Mouse (Mus musculus): ENCODE data around the gene Slc39a10. TPM values are rescaled to one million over a fixed set of nuclear protein-coding genes. Genes with fewer than 3 reads are reported as not detected.

Gene Slc39a10
- 47.0 and 49.9 TPM in 2 replicates for polyA plus RNA-seq (2015; fragmentation: Nextera tagmentation; extraction: Ambion mirVana)

DNA sequence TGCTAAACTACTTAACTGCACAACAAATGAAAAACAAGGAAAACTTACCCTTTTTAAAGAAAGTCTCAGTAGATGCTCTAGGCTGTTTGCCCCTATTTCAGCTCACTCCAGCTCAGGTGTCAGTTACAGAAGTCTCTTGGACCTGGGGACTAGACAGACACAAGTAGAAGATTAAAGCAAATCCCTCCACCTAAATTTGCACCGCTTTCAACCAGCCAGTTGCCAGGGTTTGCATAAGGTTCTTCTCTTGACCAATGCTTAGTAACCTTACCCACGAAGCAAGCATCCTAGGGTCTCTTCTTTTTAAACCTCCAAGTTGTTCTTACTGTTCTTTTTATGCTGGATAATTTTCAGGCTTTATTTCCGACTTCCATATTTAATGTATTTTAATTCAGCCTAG lies at the start of gene Slc39a10:
Gene Slc39a10 (minus strand): TSS at position 101 of the 400 bp plus-strand sequence.
- 52% methylated on average over 3 of the region's 3 CpGs for WGBS
- Histone ChIP-seq H3K4me1 (0 out of 2 replicates have a peak, but pooled peaks cover 5% of the 10 kb centered on the region), H3K36me3 (no peaks in the 10 kb centered on the region), H3K27me3 (no peaks in the 10 kb centered on the region), H3K9ac (no peak within 1 kb of the TSS), H3K4me3 (replicated peaks) (no peak within 1 kb of the TSS), H3K9me3 (replicated peaks) (no peaks in the 10 kb centered on the region), H3K27ac (replicated peaks) (no peak within 1 kb of the TSS), H3K4me2 (replicated peaks) (no peak within 1 kb of the TSS)
- ATAC-seq (ENCODE audit: insufficient number of reproducible peaks, low FRiP score, low TSS enrichment, low read depth): no peak

DNA sequence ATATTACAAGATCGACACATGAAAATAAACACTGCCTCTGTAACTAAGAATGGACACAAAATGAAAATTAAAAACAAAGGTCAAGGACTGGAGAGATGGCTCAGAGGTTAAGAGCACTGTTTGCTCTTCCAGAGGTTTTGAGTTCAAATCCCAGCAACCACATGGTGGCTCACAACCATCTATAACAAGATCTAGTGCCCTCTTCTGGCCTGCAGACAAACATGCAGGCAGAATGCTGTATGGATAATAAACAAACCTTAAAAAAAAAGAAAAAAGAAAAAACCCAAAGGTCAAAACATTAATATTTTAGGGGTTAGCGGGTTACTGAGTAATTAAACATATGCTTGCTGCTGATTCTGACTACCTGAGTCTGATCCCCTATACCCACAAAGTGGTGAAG lies 46.6 kb upstream of the Slc39a10 start:
- H3K4me1 ChIP-seq: no peaks in the 10 kb centered on the region
- H3K36me3 ChIP-seq: no peaks in the 10 kb centered on the region
- H3K27ac ChIP-seq (replicated peaks): no peak overlapping the region
- no peak overlapping the region for H3K4me2 ChIP-seq (replicated peaks)
- no peak for ATAC-seq (ENCODE audit: insufficient number of reproducible peaks, low FRiP score, low TSS enrichment, low read depth)
- H3K27me3 ChIP-seq: no peaks in the 10 kb centered on the region
- 84% methylated on average over 2 of the region's 2 CpGs for WGBS
- H3K9me3 ChIP-seq (replicated peaks): no peaks in the 10 kb centered on the region
- H3K9ac ChIP-seq: no peak overlapping the region
- H3K4me3 ChIP-seq (replicated peaks): no peak overlapping the region

DNA sequence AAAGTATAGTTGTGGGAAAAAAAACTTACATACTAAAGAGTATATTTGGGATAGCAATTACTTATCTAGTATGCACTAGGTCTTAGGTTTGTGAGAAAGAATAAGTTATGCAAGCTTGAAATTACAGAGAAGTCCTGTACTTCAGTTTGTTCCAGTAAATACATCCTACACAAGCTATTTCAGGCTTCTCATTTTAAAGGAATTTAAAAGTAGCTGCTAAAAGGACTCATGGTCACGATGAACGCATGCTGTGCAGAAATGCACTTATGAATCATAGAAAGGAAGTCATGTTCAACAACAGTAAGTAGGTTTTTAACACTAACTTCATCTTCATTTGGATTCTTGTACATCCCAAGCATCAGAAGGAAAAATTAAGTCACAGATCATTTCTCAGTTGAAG lies 45.0 kb upstream of the Slc39a10 start:
- H3K9ac ChIP-seq: no peak overlapping the region
- H3K27me3 ChIP-seq: no peaks in the 10 kb centered on the region
- H3K4me1 ChIP-seq: no peaks in the 10 kb centered on the region
- no peak overlapping the region for H3K4me3 ChIP-seq (replicated peaks)
- H3K4me2 ChIP-seq (replicated peaks): no peak overlapping the region
- H3K9me3 ChIP-seq (replicated peaks): no peaks in the 10 kb centered on the region
- ATAC-seq (ENCODE audit: insufficient number of reproducible peaks, low FRiP score, low TSS enrichment, low read depth): no peak
- WGBS: 73% methylated on average over 2 of the region's 2 CpGs
- no peak overlapping the region for H3K27ac ChIP-seq (replicated peaks)
- no peaks in the 10 kb centered on the region for H3K36me3 ChIP-seq

DNA sequence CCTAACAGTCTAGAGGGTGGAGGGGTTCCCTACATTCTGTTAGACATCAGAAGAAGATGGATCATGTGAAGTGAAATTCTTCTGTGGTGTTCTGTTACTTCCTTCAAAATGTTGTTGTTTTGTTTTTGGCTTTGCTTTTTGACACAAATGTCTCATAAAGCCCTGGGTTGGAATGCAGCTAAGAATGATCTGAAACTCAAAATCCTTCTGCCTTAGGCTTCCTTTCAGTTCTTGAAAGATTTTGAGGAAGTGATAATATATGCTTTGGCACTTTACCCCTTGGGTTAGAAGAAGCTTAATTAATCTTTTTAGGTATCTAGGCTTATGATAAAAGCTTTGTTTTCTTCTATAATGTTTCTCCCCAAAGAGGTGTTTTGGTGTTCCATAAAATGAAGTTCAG lies 34.5 kb upstream of the Slc39a10 start:
- H3K9me3 ChIP-seq (replicated peaks): no peaks in the 10 kb centered on the region
- H3K27ac ChIP-seq (replicated peaks): no peak overlapping the region
- no peak for ATAC-seq (ENCODE audit: insufficient number of reproducible peaks, low FRiP score, low TSS enrichment, low read depth)
- no peaks in the 10 kb centered on the region for H3K27me3 ChIP-seq
- no peak overlapping the region for H3K4me3 ChIP-seq (replicated peaks)
- no peak overlapping the region for H3K4me2 ChIP-seq (replicated peaks)
- H3K9ac ChIP-seq: no peak overlapping the region
- no peaks in the 10 kb centered on the region for H3K36me3 ChIP-seq
- no peaks in the 10 kb centered on the region for H3K4me1 ChIP-seq

DNA sequence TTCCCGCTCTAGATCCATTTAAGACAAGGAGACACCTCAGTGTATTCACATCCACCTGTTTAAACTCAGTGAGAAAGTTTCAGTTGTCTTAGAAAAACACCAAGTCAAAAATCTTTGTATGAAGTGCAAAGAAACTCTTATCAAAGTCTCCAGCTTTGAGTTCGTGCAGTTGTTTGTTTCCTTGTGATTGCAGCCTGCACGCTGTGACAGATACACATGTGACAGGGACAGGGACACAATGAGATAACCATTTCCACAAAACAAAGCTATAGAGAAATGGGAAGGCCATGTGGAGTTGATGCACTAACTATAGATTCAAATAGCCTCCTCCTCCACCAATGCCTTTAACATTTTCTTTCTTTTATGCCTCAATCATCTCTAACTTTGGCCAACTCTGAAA lies 33.6 kb upstream of the Slc39a10 start:
- Histone ChIP-seq H3K27me3 (no peaks in the 10 kb centered on the region), H3K4me2 (replicated peaks) (no peak overlapping the region), H3K4me3 (replicated peaks) (no peak overlapping the region), H3K9me3 (replicated peaks) (no peaks in the 10 kb centered on the region), H3K27ac (replicated peaks) (no peak overlapping the region), H3K4me1 (no peaks in the 10 kb centered on the region), H3K36me3 (no peaks in the 10 kb centered on the region), H3K9ac (no peak overlapping the region)
- ATAC-seq (ENCODE audit: insufficient number of reproducible peaks, low FRiP score, low TSS enrichment, low read depth): no peak
- 83% methylated on average over 3 of the region's 3 CpGs for WGBS

DNA sequence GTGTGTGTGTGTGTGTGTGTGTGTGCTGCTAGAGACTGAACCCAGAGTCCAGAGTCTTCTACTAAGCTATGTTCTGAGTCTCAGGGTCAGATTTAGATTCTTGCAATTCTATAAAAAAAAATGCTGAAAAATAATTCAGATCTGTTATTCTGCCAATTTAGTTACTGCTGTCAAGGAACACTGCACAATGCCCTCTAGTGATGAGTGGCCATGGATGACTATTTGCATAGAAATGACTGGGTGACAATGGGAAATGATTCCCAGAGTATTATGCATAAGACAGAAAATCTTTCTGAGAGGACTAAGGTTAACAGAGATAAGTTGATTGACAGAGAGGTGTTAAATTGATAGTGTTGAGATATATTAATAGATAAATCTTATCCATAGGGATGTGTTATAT lies 32.3 kb upstream of the Slc39a10 start:
- Histone ChIP-seq H3K4me3 (replicated peaks) (no peak overlapping the region), H3K27me3 (no peaks in the 10 kb centered on the region), H3K9me3 (replicated peaks) (no peaks in the 10 kb centered on the region), H3K27ac (replicated peaks) (no peak overlapping the region), H3K9ac (no peak overlapping the region), H3K4me2 (replicated peaks) (no peak overlapping the region), H3K36me3 (no peaks in the 10 kb centered on the region), H3K4me1 (no peaks in the 10 kb centered on the region)
- ATAC-seq (ENCODE audit: insufficient number of reproducible peaks, low FRiP score, low TSS enrichment, low read depth): no peak

DNA sequence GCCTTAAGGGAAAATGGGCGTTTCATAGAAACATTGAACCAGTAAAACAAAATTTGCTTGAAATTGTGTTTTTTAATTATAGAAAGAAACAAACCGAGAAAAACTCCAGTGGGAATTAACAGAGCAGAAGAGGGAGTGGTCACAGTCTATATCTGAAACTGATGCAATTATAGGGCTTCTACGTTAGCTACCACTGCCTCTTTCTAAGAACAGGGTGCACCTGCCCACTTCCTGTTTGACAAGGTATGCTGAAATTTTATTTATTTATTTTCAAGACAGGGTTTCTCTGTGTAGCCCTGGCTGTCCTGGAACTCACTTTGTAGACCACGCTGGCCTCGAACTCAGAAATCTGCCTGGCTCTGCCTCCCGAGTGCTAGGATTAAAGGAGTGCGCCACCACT lies 30.3 kb upstream of the Slc39a10 start:
- no peak overlapping the region for H3K27ac ChIP-seq (replicated peaks)
- no peak overlapping the region for H3K9ac ChIP-seq
- H3K4me3 ChIP-seq (replicated peaks): no peak overlapping the region
- 80% methylated on average over 7 of the region's 7 CpGs for WGBS
- ATAC-seq (ENCODE audit: insufficient number of reproducible peaks, low FRiP score, low TSS enrichment, low read depth): no peak
- no peaks in the 10 kb centered on the region for H3K27me3 ChIP-seq
- no peak overlapping the region for H3K4me2 ChIP-seq (replicated peaks)
- no peaks in the 10 kb centered on the region for H3K9me3 ChIP-seq (replicated peaks)
- no peaks in the 10 kb centered on the region for H3K4me1 ChIP-seq
- H3K36me3 ChIP-seq: no peaks in the 10 kb centered on the region

DNA sequence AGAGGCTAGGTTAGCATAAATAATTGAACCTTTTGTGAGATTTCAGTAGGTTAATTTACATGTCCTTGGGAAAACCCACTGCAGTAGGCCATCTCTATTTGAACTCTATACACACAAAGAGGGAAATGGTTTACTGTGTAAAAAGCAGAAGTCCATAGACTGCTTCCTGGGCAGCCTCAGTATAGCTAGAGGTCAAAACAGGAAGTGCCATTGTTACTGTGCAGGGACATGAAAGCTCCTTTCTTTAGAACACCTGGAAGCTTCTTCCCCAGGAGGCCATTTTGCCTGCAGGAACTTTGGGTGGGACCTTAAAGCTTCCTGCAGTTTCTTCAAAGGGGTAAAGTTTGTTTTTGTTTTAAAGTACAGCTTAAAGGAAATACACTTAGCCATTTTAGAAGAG lies 29.0 kb upstream of the Slc39a10 start:
- Histone ChIP-seq H3K27me3 (no peaks in the 10 kb centered on the region), H3K4me1 (no peaks in the 10 kb centered on the region), H3K36me3 (no peaks in the 10 kb centered on the region), H3K4me3 (replicated peaks) (no peak overlapping the region), H3K9ac (no peak overlapping the region), H3K27ac (replicated peaks) (no peak overlapping the region), H3K9me3 (replicated peaks) (no peaks in the 10 kb centered on the region), H3K4me2 (replicated peaks) (no peak overlapping the region)
- ATAC-seq (ENCODE audit: insufficient number of reproducible peaks, low FRiP score, low TSS enrichment, low read depth): no peak

DNA sequence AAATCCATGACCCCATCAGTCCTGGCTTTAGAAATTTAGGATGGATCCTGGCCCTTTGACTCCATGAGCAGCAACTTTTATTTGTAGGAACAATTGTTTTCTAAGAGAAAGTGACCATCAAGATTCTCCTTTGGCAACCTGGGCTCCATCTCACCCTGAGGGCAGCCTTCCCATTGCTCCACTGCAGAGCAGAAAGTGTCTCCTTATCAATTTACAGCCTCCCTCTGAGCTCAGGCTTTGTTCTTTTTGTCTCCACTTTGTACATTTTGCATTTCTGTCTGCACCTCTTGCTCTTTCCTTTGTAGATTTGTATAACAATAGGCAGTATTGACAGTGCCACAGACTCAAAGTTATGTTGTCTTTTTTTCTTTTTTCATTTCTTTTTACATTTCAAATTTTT lies 23.6 kb upstream of the Slc39a10 start:
- ATAC-seq (ENCODE audit: insufficient number of reproducible peaks, low FRiP score, low TSS enrichment, low read depth): no peak

DNA sequence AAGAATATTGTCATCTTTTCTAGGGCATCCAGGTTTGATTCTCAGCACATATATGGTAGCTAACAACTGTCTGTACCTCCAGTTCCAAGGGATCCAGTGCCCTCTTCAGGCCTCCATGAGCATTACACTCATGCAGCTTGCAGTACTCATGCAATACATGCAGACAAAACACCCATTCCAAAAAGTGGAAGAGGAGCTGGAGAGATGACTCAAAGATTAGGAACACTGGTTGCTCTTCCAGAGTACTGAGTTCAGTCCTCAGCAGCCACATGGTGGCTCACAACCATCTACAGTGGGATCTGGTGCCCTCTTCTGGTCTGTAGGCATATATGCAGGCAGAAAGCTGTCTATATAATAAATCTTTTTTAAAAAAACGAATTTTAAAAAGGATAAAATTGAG lies 21.7 kb upstream of the Slc39a10 start:
- Histone ChIP-seq H3K27me3 (no peaks in the 10 kb centered on the region), H3K27ac (replicated peaks) (no peak overlapping the region), H3K9me3 (replicated peaks) (no peaks in the 10 kb centered on the region), H3K4me1 (no peaks in the 10 kb centered on the region), H3K36me3 (no peaks in the 10 kb centered on the region), H3K4me3 (replicated peaks) (no peak overlapping the region), H3K9ac (no peak overlapping the region), H3K4me2 (replicated peaks) (no peak overlapping the region)
- 52% methylated on average over 1 of the region's 1 CpGs for WGBS
- no peak for ATAC-seq (ENCODE audit: insufficient number of reproducible peaks, low FRiP score, low TSS enrichment, low read depth)

More for the DNA sequence above, 23.6 kb upstream of the Slc39a10 start:
- H3K27ac ChIP-seq (replicated peaks): no peak overlapping the region
- no peaks in the 10 kb centered on the region for H3K36me3 ChIP-seq
- H3K9ac ChIP-seq: no peak overlapping the region
- H3K4me3 ChIP-seq (replicated peaks): no peak overlapping the region
- no peaks in the 10 kb centered on the region for H3K27me3 ChIP-seq
- H3K4me2 ChIP-seq (replicated peaks): no peak overlapping the region
- H3K4me1 ChIP-seq: no peaks in the 10 kb centered on the region
- no peaks in the 10 kb centered on the region for H3K9me3 ChIP-seq (replicated peaks)

DNA sequence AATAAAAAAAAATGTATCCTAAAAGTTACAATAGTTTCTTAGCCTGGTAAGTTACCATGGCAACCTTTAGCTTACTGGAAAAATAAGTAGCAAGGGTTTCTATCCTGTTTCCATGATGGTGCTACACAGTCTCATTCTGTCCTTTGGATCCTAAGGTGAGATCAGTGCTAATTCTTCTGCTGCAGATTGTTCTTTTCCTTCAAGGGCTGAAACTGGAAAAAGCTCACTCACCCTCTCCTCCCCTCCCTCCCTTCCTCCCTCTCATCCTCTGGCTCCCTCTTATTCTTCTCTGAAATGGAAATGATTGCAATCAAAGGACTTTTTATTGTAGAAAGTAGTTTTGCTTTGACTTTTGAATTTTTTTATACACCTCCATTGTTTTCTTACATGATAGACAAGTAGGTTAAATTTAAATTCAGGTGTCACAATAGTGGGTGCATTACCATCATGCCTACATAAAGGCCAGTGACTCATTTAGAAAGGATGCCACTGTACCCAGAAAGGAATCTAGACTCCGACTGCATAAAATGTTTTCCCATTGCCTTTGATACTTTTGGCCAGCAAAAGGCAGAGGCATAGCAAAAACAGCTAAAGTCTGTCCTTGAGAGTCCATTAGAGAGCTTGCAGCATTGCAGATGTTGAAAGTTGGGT lies 20.0 kb upstream of the Slc39a10 start:
- Histone ChIP-seq H3K4me2 (replicated peaks) (no peak overlapping the region), H3K36me3 (no peaks in the 10 kb centered on the region), H3K27me3 (no peaks in the 10 kb centered on the region), H3K27ac (replicated peaks) (no peak overlapping the region), H3K4me1 (no peaks in the 10 kb centered on the region), H3K9me3 (replicated peaks) (no peaks in the 10 kb centered on the region), H3K9ac (no peak overlapping the region), H3K4me3 (replicated peaks) (no peak overlapping the region)
- WGBS: 71% methylated on average over 1 of the region's 1 CpGs
- ATAC-seq (ENCODE audit: insufficient number of reproducible peaks, low FRiP score, low TSS enrichment, low read depth): no peak

DNA sequence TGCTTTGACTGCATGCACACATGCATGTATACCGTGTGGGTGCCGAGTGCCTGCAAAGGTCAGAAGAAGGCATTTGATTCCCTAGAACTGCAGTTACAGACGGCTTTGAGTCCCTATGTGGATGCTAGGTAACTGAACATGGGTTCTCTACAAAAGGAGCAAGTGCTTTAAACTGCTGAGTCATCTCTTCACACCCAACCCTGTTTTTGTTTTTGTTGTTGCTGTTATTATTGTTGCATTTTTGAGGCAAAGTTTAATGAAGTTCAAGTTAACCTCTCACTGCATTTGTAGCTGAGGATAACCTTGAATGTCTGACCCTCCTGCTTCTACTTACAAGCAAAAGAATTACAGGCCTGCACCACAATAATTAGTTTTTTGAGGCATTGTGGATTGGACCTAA lies 17.5 kb upstream of the Slc39a10 start:
- Histone ChIP-seq H3K4me3 (replicated peaks) (no peak overlapping the region), H3K4me1 (no peaks in the 10 kb centered on the region), H3K9me3 (replicated peaks) (no peaks in the 10 kb centered on the region), H3K4me2 (replicated peaks) (no peak overlapping the region), H3K27me3 (no peaks in the 10 kb centered on the region), H3K9ac (no peak overlapping the region), H3K27ac (replicated peaks) (no peak overlapping the region), H3K36me3 (no peaks in the 10 kb centered on the region)
- 89% methylated on average over 3 of the region's 3 CpGs for WGBS
- no peak for ATAC-seq (ENCODE audit: insufficient number of reproducible peaks, low FRiP score, low TSS enrichment, low read depth)

All from embryonic facial prominence, embryonic 15.5 days (tissue).